Mouse (Mus musculus): Measurements from ENCODE around the gene Nudt22.

Nudt22 gene

DNA sequence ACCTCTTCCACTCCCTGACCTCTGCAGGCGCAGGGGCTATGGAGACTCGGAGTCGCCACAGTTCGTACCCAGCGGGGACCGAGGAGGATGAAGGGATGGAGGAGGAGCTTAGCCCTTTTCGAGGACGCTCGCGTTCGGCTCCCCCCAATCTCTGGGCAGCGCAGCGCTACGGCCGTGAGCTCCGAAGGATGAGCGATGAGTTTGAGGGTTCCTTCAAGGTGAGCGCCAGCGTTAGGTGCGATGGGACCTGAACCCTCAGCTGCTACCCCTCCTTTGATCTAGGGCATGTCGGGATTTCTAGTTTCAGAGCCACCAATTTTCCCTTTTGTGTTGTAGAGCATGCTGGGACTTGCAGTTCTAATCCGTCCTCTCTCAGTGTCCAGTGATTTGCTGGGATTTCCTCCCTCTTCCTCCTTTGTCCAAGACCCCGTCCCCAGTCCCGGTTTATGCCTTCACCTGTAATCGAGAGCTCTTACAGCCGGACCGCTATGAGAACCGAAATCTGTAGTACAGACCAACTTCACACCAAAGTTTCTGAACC lies 45.2 kb downstream of the Nudt22 start:
- CTCF ChIA-PET = no interaction called here

- CTCF ChIA-PET = no interaction called here
Measured at GRCm38 (mm10) chr19:6949951-6950350, 46.0 kb downstream of the Nudt22 start.

DNA sequence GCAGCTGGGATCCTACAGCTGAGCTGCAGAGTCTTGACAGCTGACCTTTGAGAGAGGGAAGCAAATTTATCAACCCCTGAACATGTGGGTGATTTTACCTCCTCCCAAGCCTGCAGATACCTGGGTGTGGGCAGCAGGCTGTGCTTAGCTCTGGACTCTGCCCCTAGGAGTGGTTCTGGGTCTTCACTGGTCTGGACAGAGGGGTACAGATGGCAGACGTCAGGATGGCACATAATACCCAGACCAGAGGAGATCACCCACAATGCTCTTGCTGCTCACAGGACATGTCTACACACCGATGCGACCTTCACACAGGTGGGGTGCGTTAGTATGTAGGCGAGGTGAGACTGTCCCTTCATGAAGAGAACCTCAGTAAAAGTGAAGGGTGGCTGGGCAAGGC lies 46.4 kb downstream of the Nudt22 start:
- CTCF ChIA-PET = no interaction called here

- CTCF ChIA-PET = no interaction called here
Measured at GRCm38 (mm10) chr19:6948186-6948585, 47.7 kb downstream of the Nudt22 start.

GRCm38 (mm10) chr19:6947742-6948141 lies 48.2 kb downstream of the Nudt22 start:
- CTCF ChIA-PET = no interaction called here

- CTCF ChIA-PET = no interaction called here
Measured at GRCm38 (mm10) chr19:6943709-6944108, 52.2 kb downstream of the Nudt22 start.

Data from spleen, embryonic (tissue).